Mouse (Mus musculus) heart, embryonic 14.5 days (tissue): ENCODE results near the gene Gm20721. TPM values are rescaled to one million over a fixed set of nuclear protein-coding genes. Genes with fewer than 3 reads are reported as not detected.

Source experiments
- ATAC-seq: fragments of 200-750 bp; cut with Nextera tagmentation; 2 replicates; pipeline ENCODE4 v1.8.0; 2017; ENCODE audit warnings: low read depth, moderate TSS enrichment; ENCODE audit not compliant: insufficient number of reproducible peaks, insufficient read depth, low FRiP score
- H3K27ac ChIP-seq, 2 experiments: fragments of 200-500 bp in 1 of 2; fragments of 300-500 bp in 1 of 2; sonication (generic) in 1 of 2; replicated peaks in 1 of 2; 2 replicates each; pipeline ENCODE4 v1.5.1; 2012 to 2014; ENCODE audit warnings: low read depth in 2 of 2, low read length in 2 of 2, control low read depth in 1 of 2, mild to moderate bottlenecking in 1 of 2, mixed read lengths in 1 of 2; ENCODE audit not compliant: control insufficient read depth in 1 of 2, insufficient read depth in 1 of 2
- H3K27me3 ChIP-seq: fragments of 300-500 bp; sonication (generic); 2 replicates; pipeline ENCODE4 v1.6.1; 2014; ENCODE audit warnings: mild to moderate bottlenecking, low read length, control low read depth; ENCODE audit not compliant: control insufficient read depth, insufficient read depth
- H3K36me3 ChIP-seq: fragments of 300-500 bp; sonication (generic); 2 replicates; pipeline ENCODE4 v1.6.1; 2014; ENCODE audit warnings: mild to moderate bottlenecking, control low read depth, low read length, mixed read lengths; ENCODE audit not compliant: control insufficient read depth, insufficient read depth
- H3K4me1 ChIP-seq, 2 experiments: fragments of 200-500 bp in 1 of 2; fragments of 300-500 bp in 1 of 2; sonication (generic) in 1 of 2; 2 replicates each; pipeline ENCODE4 v1.6.1; 2012 to 2014; ENCODE audit warnings: low read length in 2 of 2, control low read depth in 1 of 2, mixed read lengths in 1 of 2; ENCODE audit not compliant: control insufficient read depth in 2 of 2, insufficient read depth in 2 of 2
- H3K4me2 ChIP-seq: fragments of 300-500 bp; sonication (generic); 2 replicates; pipeline ENCODE4 v1.6.1; 2014; ENCODE audit warnings: mild to moderate bottlenecking, low read length
- H3K4me3 ChIP-seq, 2 experiments: fragments of 200-500 bp in 1 of 2; fragments of 300-500 bp in 1 of 2; sonication (generic) in 1 of 2; 2 replicates each; pipeline ENCODE4 v1.5.1; 2012 to 2014; ENCODE audit warnings: low read length in 2 of 2, mild to moderate bottlenecking in 2 of 2, control low read depth in 1 of 2, low read depth in 1 of 2, moderate library complexity in 1 of 2; ENCODE audit not compliant: control insufficient read depth in 1 of 2, insufficient read depth in 1 of 2
- H3K9ac ChIP-seq: fragments of 300-500 bp; sonication (generic); 2 replicates; pipeline ENCODE4 v1.6.1; 2014; ENCODE audit warnings: mild to moderate bottlenecking, low read length
- H3K9me3 ChIP-seq: fragments of 300-500 bp; sonication (generic); 2 replicates; pipeline ENCODE4 v1.6.1; 2016; ENCODE audit warnings: low read length, control low read depth; ENCODE audit not compliant: control insufficient read depth
- WGBS: fragments of 180-500 bp; shearing (Covaris S2); extraction: QIAGEN DNeasy Blood & Tissue Kit; methylation state at CpG from one replicate; pipeline ENCODE4 v1.1.7; 2014; 5-methylcytosine and 5-hydroxymethylcytosine counted together
- polyA plus RNA-seq: library from polyadenylated mRNA; unstranded; fragments of >200 nt; fragmentation: Nextera tagmentation; extraction: Ambion mirVana; gene quantifications from 2 replicates; pipeline ENCODE4 v1.2.1, GENCODE M21; 2014

Gene Gm20721
- polyA plus RNA-seq, 1 experiment from 2014 or later: 6.8 TPM

DNA sequence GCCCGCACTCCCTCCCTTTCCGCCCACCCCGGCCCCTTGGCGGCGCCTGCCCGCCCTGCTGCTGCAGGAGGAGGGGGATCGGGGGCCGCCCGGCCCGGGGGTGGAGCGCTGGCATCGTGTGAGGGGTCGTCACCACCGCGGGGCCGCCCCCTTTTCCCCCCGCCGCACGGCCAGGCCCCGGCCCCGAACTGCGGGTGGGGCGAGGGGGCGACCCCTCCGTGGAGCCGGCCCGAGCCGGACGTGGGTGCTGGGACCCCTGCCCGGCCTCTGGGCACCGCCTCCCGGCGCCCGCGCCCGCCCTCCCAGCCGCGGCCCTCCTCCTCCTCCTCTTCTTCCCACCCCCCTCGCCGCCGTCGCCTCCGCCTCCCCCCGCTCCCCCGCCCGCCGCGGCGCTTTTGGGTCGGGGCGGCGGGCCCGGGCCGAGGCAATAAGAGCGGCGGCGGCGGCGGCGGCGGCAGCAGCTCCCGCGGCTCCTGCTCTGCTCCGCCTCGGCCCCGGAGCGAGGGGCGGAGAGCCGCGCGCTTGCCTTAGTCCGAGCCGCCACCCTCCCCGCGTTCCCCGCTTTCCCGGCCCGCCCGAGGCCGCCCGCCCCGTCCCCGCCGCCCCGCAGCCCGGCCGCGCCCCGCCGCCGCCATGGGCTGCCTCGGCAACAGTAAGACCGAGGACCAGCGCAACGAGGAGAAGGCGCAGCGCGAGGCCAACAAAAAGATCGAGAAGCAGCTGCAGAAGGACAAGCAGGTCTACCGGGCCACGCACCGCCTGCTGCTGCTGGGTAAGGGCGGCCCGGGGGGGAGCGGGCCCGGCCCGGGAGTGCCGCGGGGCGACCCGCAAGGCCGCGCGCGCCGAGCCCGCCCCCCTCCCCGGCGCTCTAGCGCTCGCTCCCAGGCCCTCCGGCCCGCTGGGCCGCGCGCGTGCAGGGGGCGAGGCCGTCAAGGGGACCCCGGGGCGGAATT lies 16.6 kb downstream of the Gm20721 start:
- 0 out of 2 replicates have a peak, but pooled peaks cover 4% of the 10 kb centered on the region for H3K9me3 ChIP-seq
- H3K9ac ChIP-seq: peak overlapping the region; percentile 99
- no peaks in the 10 kb centered on the region for H3K27me3 ChIP-seq
- peaks cover 12 to 40% of the 10 kb centered on the region in 2 experiments for H3K4me1 ChIP-seq
- under 1% methylated on average over 98 of the region's 131 CpGs for WGBS
- peak overlapping the region; percentile 99 to 100 for H3K27ac ChIP-seq
- H3K4me3 ChIP-seq: peak overlapping the region; percentile 91 to 100
- H3K36me3 ChIP-seq: peaks cover 14% of the 10 kb centered on the region
- peak; percentile 88 for ATAC-seq
- peak overlapping the region; percentile 80 for H3K4me2 ChIP-seq

DNA sequence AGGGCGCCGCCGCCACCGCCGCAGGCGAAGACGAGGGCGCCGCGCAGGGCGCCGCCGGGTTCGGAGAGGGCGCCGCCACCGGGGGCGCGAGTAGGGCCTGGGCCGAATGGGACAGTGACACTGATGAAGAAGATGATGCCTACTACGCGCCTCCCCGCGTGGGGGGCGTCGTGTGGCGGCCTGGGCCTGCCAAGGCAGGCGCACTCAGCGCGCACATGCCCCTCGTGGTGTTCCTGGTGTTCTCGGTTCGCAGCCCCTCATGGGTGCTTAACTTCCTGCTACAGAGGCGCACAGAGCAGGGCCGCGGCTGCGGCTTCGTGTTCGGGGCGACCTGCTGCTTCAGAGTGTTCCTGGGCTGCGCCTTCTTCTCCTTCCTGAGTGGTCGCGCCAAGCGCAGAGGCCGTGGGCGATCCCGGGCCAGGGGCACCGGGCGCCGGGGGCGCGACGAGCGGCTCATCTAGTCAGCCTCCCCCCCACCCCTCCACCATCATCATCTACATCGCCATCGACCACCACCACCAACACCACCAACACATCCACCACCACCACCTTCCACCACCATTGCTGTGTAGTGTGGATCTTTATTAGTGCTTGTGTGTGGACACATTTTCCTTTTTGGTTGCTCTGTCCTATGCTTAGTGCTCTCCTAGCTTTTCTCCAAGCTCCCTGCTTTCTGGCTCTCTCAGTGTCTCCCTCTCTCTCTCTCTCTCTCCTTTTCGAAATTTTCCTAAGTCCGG lies 17.4 kb downstream of the Gm20721 start:
- Histone ChIP-seq H3K4me2 (peak overlapping the region; percentile 80), H3K4me3 (peak overlapping the region; percentile 91 to 100), H3K27ac (peak overlapping the region; percentile 74 to 99), H3K4me1 (peaks cover 5 to 32% of the 10 kb centered on the region in 2 experiments), H3K9me3 (0 out of 2 replicates have a peak, but pooled peaks cover 4% of the 10 kb centered on the region), H3K27me3 (no peaks in the 10 kb centered on the region), H3K36me3 (peaks cover 6% of the 10 kb centered on the region; the same call in 1 of the 2 replicates), H3K9ac (peak overlapping the region; percentile 99)
- WGBS: 32% methylated on average over 52 of the region's 58 CpGs
- ATAC-seq: no peak

DNA sequence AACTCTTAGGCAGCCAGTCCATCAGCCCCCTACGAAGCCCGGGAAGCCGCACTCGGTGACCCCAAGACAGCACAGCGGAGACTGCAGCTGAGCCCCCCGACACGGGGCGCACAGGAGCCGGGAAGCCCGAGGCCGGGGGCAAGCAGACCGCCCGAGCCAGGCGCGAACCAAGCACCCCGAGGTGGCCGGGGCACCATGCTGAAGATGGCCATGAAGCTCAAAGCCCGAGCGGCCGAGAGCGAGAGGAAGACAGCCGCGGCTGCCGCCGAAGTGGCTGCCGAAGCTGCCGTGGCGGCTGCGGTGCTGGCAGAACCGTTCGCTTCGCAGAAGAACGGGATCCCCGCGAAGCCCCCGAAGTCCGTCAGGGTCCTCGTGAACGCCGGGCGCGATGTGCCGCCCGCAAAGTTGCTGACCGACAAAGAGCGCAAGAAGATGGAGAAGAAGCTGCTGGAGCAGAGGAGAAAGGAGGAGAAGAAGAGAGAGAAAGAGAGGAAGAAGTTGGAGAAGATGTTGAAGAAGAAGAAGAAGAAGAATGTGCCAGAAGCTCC lies 18.1 kb downstream of the Gm20721 start:
- peaks cover under 1 to 25% of the 10 kb centered on the region in 2 experiments for H3K4me1 ChIP-seq
- peaks cover 6% of the 10 kb centered on the region; the same call in 1 of the 2 replicates for H3K36me3 ChIP-seq
- peak overlapping the region; percentile 80 for H3K4me2 ChIP-seq
- H3K27ac ChIP-seq: peak overlapping the region in 1 of 2 experiments; percentile 99; a peak in 1 of 4 replicates
- WGBS: 43% methylated on average over 46 of the region's 46 CpGs
- no peaks in the 10 kb centered on the region for H3K27me3 ChIP-seq
- no peak for ATAC-seq
- 0 out of 2 replicates have a peak, but pooled peaks cover 4% of the 10 kb centered on the region for H3K9me3 ChIP-seq
- H3K9ac ChIP-seq: peak overlapping the region; percentile 99
- H3K4me3 ChIP-seq: peak overlapping the region; percentile 91 to 100

DNA sequence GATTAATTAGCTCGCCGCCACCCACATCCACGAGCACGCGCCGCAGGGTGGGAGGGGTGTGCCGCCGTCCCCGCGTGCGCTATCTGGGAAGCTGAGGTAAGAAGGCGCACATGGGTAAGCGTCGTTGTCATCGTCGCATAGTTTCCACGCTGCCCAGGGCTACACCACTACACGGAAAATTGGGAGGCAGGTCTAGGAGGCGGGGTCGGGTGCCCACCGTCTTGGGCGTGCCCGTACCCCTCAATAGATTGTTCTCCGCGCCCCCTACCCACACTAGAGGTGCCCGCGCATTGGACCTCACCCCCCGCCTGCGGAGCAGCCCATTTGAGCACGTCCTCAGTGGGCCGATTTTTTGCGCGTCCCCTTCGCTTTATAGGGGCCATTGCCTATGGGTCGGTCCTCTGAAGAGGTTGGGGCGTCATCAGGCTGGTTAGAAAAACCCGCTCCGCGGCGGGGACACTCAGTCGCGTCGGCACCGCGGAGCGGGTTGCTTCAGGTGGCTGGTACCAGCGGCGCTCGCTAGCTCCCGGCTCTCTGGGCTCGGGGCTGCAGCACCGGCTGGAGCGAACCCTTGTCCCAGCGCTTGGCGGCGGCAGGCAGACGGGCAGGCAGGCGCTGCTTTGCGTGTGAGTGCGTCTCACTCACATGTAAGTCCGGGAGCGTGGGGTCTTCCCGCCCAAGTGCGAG lies 19.1 kb downstream of the Gm20721 start:
- H3K4me2 ChIP-seq: peak overlapping the region; percentile 80
- no peaks in the 10 kb centered on the region for H3K27me3 ChIP-seq
- 0 out of 2 replicates have a peak, but pooled peaks cover 4% of the 10 kb centered on the region for H3K9me3 ChIP-seq
- peaks cover 4% of the 10 kb centered on the region; the same call in 1 of the 2 replicates for H3K36me3 ChIP-seq
- H3K4me3 ChIP-seq: peak overlapping the region; percentile 91 to 100
- peak; percentile 24; the same call in 1 of the 2 replicates for ATAC-seq
- H3K9ac ChIP-seq: peak overlapping the region; percentile 99
- peak overlapping the region in 1 of 2 experiments; percentile 62; a peak in 1 of 4 replicates for H3K27ac ChIP-seq
- 47% methylated on average over 64 of the region's 64 CpGs for WGBS
- H3K4me1 ChIP-seq: peaks cover 0 to 15% of the 10 kb centered on the region in 2 experiments; a peak in 3 of 4 replicates

DNA sequence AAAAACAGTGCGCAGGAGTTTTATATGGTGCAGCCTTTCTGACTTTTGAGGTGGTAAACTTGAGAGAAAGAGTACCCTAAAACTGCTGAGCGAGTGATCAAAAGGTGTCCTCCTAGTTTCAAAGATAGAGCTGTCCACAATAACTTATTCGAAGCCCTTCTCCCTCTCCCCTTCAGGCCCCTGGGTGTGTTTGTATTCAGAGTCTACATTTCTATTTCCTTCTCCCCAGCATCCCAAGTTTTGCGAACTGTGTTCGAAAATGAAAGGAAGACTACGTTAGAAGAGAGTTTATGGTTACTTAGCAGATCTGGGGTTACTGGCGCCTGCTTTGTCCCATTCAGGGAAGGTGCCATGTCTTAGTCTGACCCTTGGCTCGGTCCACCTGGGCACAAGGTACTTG lies 20.0 kb downstream of the Gm20721 start:
- H3K27ac ChIP-seq: no peak overlapping the region
- peak overlapping the region; percentile 80 for H3K4me2 ChIP-seq
- H3K9ac ChIP-seq: peak overlapping the region; percentile 99
- no peaks in the 10 kb centered on the region for H3K27me3 ChIP-seq
- H3K36me3 ChIP-seq: no peaks in the 10 kb centered on the region
- H3K9me3 ChIP-seq: 0 out of 2 replicates have a peak, but pooled peaks cover 4% of the 10 kb centered on the region
- H3K4me1 ChIP-seq: peaks cover 0 to 7% of the 10 kb centered on the region in 2 experiments; a peak in 2 of 4 replicates
- H3K4me3 ChIP-seq: peak overlapping the region; percentile 91 to 100
- no peak for ATAC-seq
- 67% methylated on average over 8 of the region's 8 CpGs for WGBS

DNA sequence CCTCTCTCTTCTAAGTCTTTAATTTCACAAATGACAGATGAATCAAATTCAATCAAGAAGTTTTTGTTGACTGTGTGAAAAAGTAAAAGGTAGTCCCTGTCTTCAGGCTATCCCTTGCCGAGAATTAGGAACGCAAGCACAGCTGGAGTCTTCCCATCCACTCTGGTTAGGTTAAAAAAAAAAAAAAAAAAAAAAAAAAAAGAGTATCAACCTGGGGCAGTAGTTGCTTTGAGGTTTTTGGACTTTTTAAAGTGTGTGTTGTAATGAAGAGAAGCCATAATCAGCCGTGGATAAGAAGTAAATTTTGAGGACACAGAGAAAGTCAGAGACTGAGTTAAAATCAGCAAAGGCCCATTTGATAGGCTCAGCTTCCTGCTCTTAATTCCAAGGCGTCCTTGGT lies 20.5 kb downstream of the Gm20721 start:
- Histone ChIP-seq H3K4me3 (no peak overlapping the region; a peak in 1 of 4 replicates), H3K4me1 (peaks cover 0 to 7% of the 10 kb centered on the region in 2 experiments; a peak in 2 of 4 replicates), H3K4me2 (peak overlapping the region; percentile 80; the same call in 1 of the 2 replicates), H3K9ac (no peak overlapping the region), H3K27ac (no peak overlapping the region), H3K27me3 (no peaks in the 10 kb centered on the region), H3K9me3 (0 out of 2 replicates have a peak, but pooled peaks cover 4% of the 10 kb centered on the region), H3K36me3 (no peaks in the 10 kb centered on the region)
- WGBS: 58% methylated on average over 4 of the region's 4 CpGs
- no peak for ATAC-seq
